Mouse (Mus musculus): Measurements from ENCODE around the gene Cfdp1. TPM values are rescaled to one million over a fixed set of nuclear protein-coding genes. Genes with fewer than 3 reads are reported as not detected.

Gene Cfdp1
- polyA plus RNA-seq, 1 experiment = 2.4 TPM

- H3K36me3 ChIP-seq (ENCODE audit: control insufficient read depth, insufficient read depth, low read length) = no peaks in the 10 kb centered on the region
- H3K27me3 ChIP-seq (ENCODE audit: control insufficient read depth, insufficient read depth, low read length) = peaks cover 1% of the 10 kb centered on the region; the same call in 1 of the 2 replicates
- 22% methylated on average over 86 of the region's 86 CpGs for WGBS
- no peak overlapping the region for H3K4me3 ChIP-seq (ENCODE audit: extremely low read depth, insufficient read depth, insufficient read length)
- H3K4me1 ChIP-seq (ENCODE audit: control insufficient read depth, insufficient read depth, insufficient read length) = no peaks in the 10 kb centered on the region
- TF ChIP-seq POLR2A (IDR thresholded peaks at IDR 0.05; ENCODE audit: low read depth, low read length) = no peak
- no peak for TF ChIP-seq CTCF (IDR thresholded peaks at IDR 0.05; ENCODE audit: extremely low read depth, insufficient read depth, insufficient read length, insufficient replicate concordance)
- DNase-seq (ENCODE audit: low read depth in 1 of 2, low spot score in 2 of 2) = no peak
- no peak overlapping the region for H3K27ac ChIP-seq (ENCODE audit: insufficient read depth, low read length)
Observed at GRCm38 (mm10) chr8:111889931-111890910, 36.1 kb upstream of the Cfdp1 start.

- WGBS = 38% methylated on average over 7 of the region's 7 CpGs
- TF ChIP-seq POLR2A (IDR thresholded peaks at IDR 0.05; ENCODE audit: low read depth, low read length) = no peak
- no peaks in the 10 kb centered on the region for H3K36me3 ChIP-seq (ENCODE audit: control insufficient read depth, insufficient read depth, low read length)
- no peak overlapping the region for H3K4me3 ChIP-seq (ENCODE audit: extremely low read depth, insufficient read depth, insufficient read length)
- DNase-seq (ENCODE audit: low read depth in 1 of 2, low spot score in 2 of 2) = no peak
- H3K27me3 ChIP-seq (ENCODE audit: control insufficient read depth, insufficient read depth, low read length) = peaks cover 1% of the 10 kb centered on the region; the same call in 1 of the 2 replicates
- no peaks in the 10 kb centered on the region for H3K4me1 ChIP-seq (ENCODE audit: control insufficient read depth, insufficient read depth, insufficient read length)
- no peak overlapping the region for H3K27ac ChIP-seq (ENCODE audit: insufficient read depth, low read length)
Observed at GRCm38 (mm10) chr8:111888091-111888650, 34.1 kb upstream of the Cfdp1 start.

GRCm38 (mm10) chr8:111887479-111887878 lies 33.4 kb upstream of the Cfdp1 start:
- peaks cover 1% of the 10 kb centered on the region; the same call in 1 of the 2 replicates for H3K27me3 ChIP-seq (ENCODE audit: control insufficient read depth, insufficient read depth, low read length)
- H3K27ac ChIP-seq (ENCODE audit: insufficient read depth, low read length) = no peak overlapping the region
- 65% methylated on average over 1 of the region's 1 CpGs for WGBS
- TF ChIP-seq CTCF (IDR thresholded peaks at IDR 0.05; ENCODE audit: extremely low read depth, insufficient read depth, insufficient read length, insufficient replicate concordance) (no peak), POLR2A (IDR thresholded peaks at IDR 0.05; ENCODE audit: low read depth, low read length) (no peak)
- H3K4me1 ChIP-seq (ENCODE audit: control insufficient read depth, insufficient read depth, insufficient read length) = no peaks in the 10 kb centered on the region
- no peaks in the 10 kb centered on the region for H3K36me3 ChIP-seq (ENCODE audit: control insufficient read depth, insufficient read depth, low read length)
- no peak overlapping the region for H3K4me3 ChIP-seq (ENCODE audit: extremely low read depth, insufficient read depth, insufficient read length)
- no peak for DNase-seq (ENCODE audit: low read depth in 1 of 2, low spot score in 2 of 2)

- WGBS = 89% methylated on average over 4 of the region's 4 CpGs
- H3K36me3 ChIP-seq (ENCODE audit: control insufficient read depth, insufficient read depth, low read length) = no peaks in the 10 kb centered on the region
- no peak overlapping the region for H3K27ac ChIP-seq (ENCODE audit: insufficient read depth, low read length)
- H3K4me1 ChIP-seq (ENCODE audit: control insufficient read depth, insufficient read depth, insufficient read length) = no peaks in the 10 kb centered on the region
- peaks cover 1% of the 10 kb centered on the region; the same call in 1 of the 2 replicates for H3K27me3 ChIP-seq (ENCODE audit: control insufficient read depth, insufficient read depth, low read length)
- TF ChIP-seq POLR2A (IDR thresholded peaks at IDR 0.05; ENCODE audit: low read depth, low read length) = no peak
- TF ChIP-seq CTCF (IDR thresholded peaks at IDR 0.05; ENCODE audit: extremely low read depth, insufficient read depth, insufficient read length, insufficient replicate concordance) = no peak
- H3K4me3 ChIP-seq (ENCODE audit: extremely low read depth, insufficient read depth, insufficient read length) = no peak overlapping the region
- DNase-seq (ENCODE audit: low read depth in 1 of 2, low spot score in 2 of 2) = no peak
Observed at GRCm38 (mm10) chr8:111883615-111884014, 29.5 kb upstream of the Cfdp1 start.

- Histone ChIP-seq H3K36me3 (ENCODE audit: control insufficient read depth, insufficient read depth, low read length) (no peaks in the 10 kb centered on the region), H3K4me3 (ENCODE audit: extremely low read depth, insufficient read depth, insufficient read length) (no peak overlapping the region), H3K27me3 (ENCODE audit: control insufficient read depth, insufficient read depth, low read length) (no peaks in the 10 kb centered on the region), H3K4me1 (ENCODE audit: control insufficient read depth, insufficient read depth, insufficient read length) (no peaks in the 10 kb centered on the region), H3K27ac (ENCODE audit: insufficient read depth, low read length) (no peak overlapping the region)
- DNase-seq (ENCODE audit: low read depth in 1 of 2, low spot score in 2 of 2) = peak in 1 of 2 experiments; percentile 52
- TF ChIP-seq CTCF (IDR thresholded peaks at IDR 0.05; ENCODE audit: extremely low read depth, insufficient read depth, insufficient read length, insufficient replicate concordance) (peak; percentile 72; the same call in 1 of the 2 replicates), POLR2A (IDR thresholded peaks at IDR 0.05; ENCODE audit: low read depth, low read length) (no peak)
- 6% methylated on average over 2 of the region's 2 CpGs for WGBS
Observed at GRCm38 (mm10) chr8:111881591-111881990, 27.5 kb upstream of the Cfdp1 start.

GRCm38 (mm10) chr8:111877711-111878110 lies 23.6 kb upstream of the Cfdp1 start:
- TF ChIP-seq POLR2A (IDR thresholded peaks at IDR 0.05; ENCODE audit: low read depth, low read length) (no peak), CTCF (IDR thresholded peaks at IDR 0.05; ENCODE audit: extremely low read depth, insufficient read depth, insufficient read length, insufficient replicate concordance) (no peak)
- H3K27me3 ChIP-seq (ENCODE audit: control insufficient read depth, insufficient read depth, low read length) = no peaks in the 10 kb centered on the region
- DNase-seq (ENCODE audit: low read depth in 1 of 2, low spot score in 2 of 2) = no peak
- no peaks in the 10 kb centered on the region for H3K4me1 ChIP-seq (ENCODE audit: control insufficient read depth, insufficient read depth, insufficient read length)
- no peaks in the 10 kb centered on the region for H3K36me3 ChIP-seq (ENCODE audit: control insufficient read depth, insufficient read depth, low read length)
- H3K27ac ChIP-seq (ENCODE audit: insufficient read depth, low read length) = no peak overlapping the region
- no peak overlapping the region for H3K4me3 ChIP-seq (ENCODE audit: extremely low read depth, insufficient read depth, insufficient read length)
- 74% methylated on average over 9 of the region's 9 CpGs for WGBS
